Mouse (Mus musculus) neural tube, embryonic 11.5 days (tissue): ENCODE data around the gene Hdac7. TPM values are rescaled to one million over a fixed set of nuclear protein-coding genes. Genes with fewer than 3 reads are reported as not detected.

ENCODE experiments used
- ATAC-seq: fragments of 200-750 bp; cut with Nextera tagmentation; 2 replicates; pipeline ENCODE4 v1.8.0; 2017; ENCODE audit warnings: moderate number of reproducible peaks, mild to moderate bottlenecking, moderate TSS enrichment, moderate library complexity; ENCODE audit not compliant: insufficient read depth, low FRiP score, low TSS enrichment
- DNase-seq: peaks from one replicate; pipeline ENCODE4 v3.0.0-alpha.2; 2015; ENCODE audit warnings: low spot score
- H3K27ac ChIP-seq: fragments of 300-500 bp; sonication (generic); 2 replicates; pipeline ENCODE4 v1.5.1; 2014; ENCODE audit warnings: low read depth, mild to moderate bottlenecking, low read length
- H3K27me3 ChIP-seq: fragments of 300-500 bp; sonication (generic); 2 replicates; pipeline ENCODE4 v1.6.1; 2014; ENCODE audit warnings: mild to moderate bottlenecking, low read length, mixed read lengths; ENCODE audit not compliant: control insufficient read depth, insufficient read depth
- H3K36me3 ChIP-seq: fragments of 300-500 bp; sonication (generic); 2 replicates; pipeline ENCODE4 v1.6.1; 2014; ENCODE audit warnings: mild to moderate bottlenecking, low read length, moderate library complexity, mixed read lengths; ENCODE audit not compliant: control insufficient read depth, insufficient read depth
- H3K4me1 ChIP-seq: fragments of 300-500 bp; sonication (generic); 2 replicates; pipeline ENCODE4 v1.6.1; 2014; ENCODE audit warnings: low read length, mixed read lengths; ENCODE audit not compliant: control insufficient read depth, insufficient read depth
- H3K4me2 ChIP-seq: fragments of 300-500 bp; sonication (generic); 2 replicates; pipeline ENCODE4 v1.6.1; 2014; ENCODE audit warnings: low read depth, mild to moderate bottlenecking, moderate library complexity
- H3K4me3 ChIP-seq: fragments of 300-500 bp; sonication (generic); 2 replicates; pipeline ENCODE4 v1.5.1; 2014; ENCODE audit warnings: low read depth, low read length
- H3K9ac ChIP-seq: fragments of 300-500 bp; sonication (generic); 2 replicates; pipeline ENCODE4 v1.6.1; 2014; ENCODE audit warnings: mild to moderate bottlenecking, low read length
- H3K9me3 ChIP-seq: fragments of 300-500 bp; sonication (generic); 2 replicates; pipeline ENCODE4 v1.6.1; 2016; ENCODE audit warnings: low read length; ENCODE audit not compliant: control insufficient read depth
- WGBS: fragments of 180-500 bp; shearing (Covaris S2); extraction: QIAGEN DNeasy Blood & Tissue Kit; methylation state at CpG from one replicate; pipeline ENCODE4 v1.1.7; 2014; 5-methylcytosine and 5-hydroxymethylcytosine counted together
- polyA plus RNA-seq: library from polyadenylated mRNA; unstranded; fragments of >200 nt; fragmentation: Nextera tagmentation; extraction: Ambion mirVana; gene quantifications from 2 replicates; pipeline ENCODE4 v1.2.1, GENCODE M21; 2014

The Hdac7 gene
- polyA plus RNA-seq, 1 experiment from 2014 or later, result 21.0 TPM

DNA sequence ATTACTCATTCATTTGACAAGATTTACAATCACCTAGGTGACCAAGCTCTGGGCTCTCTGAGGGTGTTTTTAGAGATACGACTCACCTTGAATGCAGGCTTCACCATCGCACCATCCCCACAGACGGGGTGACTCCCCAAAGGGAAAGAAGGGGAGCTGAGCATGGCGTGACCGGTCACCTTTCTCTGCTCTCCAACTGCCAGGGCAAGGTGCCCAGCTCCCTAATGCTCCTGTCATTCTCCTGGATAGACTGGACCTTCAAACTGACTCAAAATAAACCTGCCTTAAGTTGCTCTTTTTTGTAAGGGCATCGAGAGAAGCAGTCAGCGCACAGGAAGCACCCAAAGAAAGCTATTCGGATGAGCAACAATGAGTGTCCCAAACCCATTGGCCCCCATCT, 74.0 kb downstream of the Hdac7 start:
- H3K36me3 ChIP-seq, result no peaks in the 10 kb centered on the region
- no peak overlapping the region for H3K9ac ChIP-seq
- peaks cover 11% of the 10 kb centered on the region; the same call in 1 of the 2 replicates for H3K27me3 ChIP-seq
- H3K9me3 ChIP-seq, result no peaks in the 10 kb centered on the region
- WGBS, result 81% methylated on average over 8 of the region's 8 CpGs
- H3K4me2 ChIP-seq, result no peak overlapping the region
- DNase-seq (no peak), ATAC-seq (no peak)
- H3K4me1 ChIP-seq, result peaks cover 24% of the 10 kb centered on the region
- H3K27ac ChIP-seq, result no peak overlapping the region
- no peak overlapping the region for H3K4me3 ChIP-seq

DNA sequence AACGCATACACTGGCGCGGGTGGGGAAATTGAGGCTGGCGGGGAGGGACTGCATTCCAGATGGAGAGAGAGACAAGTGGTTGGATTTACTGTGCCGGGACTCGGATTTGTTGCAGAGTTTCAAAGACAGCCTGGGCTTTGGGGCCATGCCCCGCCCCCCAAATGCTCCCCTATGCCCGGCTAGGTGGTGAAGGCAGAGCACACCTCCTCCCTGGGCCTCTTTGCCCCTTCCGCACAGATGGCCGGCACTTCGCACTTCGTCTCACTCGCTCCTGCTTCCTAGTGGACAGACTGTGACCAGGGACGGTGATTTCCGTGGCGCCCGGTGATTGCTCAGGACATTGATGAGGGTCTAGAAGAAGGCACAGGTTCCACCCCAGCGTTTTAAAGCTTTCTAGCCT, 76.1 kb downstream of the Hdac7 start:
- ATAC-seq, result 0 out of 2 replicates have a peak, but pooled peaks have one; percentile 7
- peak; percentile 41 for DNase-seq
- H3K36me3 ChIP-seq, result no peaks in the 10 kb centered on the region
- peaks cover 27% of the 10 kb centered on the region for H3K4me1 ChIP-seq
- H3K4me2 ChIP-seq, result peak overlapping the region; percentile 89
- no peaks in the 10 kb centered on the region for H3K9me3 ChIP-seq
- WGBS, result under 1% methylated on average over 18 of the region's 18 CpGs
- peak overlapping the region; percentile 51 for H3K9ac ChIP-seq
- H3K27me3 ChIP-seq, result peaks cover 13% of the 10 kb centered on the region; the same call in 1 of the 2 replicates
- peak overlapping the region; percentile 31 for H3K4me3 ChIP-seq
- H3K27ac ChIP-seq, result no peak overlapping the region

DNA sequence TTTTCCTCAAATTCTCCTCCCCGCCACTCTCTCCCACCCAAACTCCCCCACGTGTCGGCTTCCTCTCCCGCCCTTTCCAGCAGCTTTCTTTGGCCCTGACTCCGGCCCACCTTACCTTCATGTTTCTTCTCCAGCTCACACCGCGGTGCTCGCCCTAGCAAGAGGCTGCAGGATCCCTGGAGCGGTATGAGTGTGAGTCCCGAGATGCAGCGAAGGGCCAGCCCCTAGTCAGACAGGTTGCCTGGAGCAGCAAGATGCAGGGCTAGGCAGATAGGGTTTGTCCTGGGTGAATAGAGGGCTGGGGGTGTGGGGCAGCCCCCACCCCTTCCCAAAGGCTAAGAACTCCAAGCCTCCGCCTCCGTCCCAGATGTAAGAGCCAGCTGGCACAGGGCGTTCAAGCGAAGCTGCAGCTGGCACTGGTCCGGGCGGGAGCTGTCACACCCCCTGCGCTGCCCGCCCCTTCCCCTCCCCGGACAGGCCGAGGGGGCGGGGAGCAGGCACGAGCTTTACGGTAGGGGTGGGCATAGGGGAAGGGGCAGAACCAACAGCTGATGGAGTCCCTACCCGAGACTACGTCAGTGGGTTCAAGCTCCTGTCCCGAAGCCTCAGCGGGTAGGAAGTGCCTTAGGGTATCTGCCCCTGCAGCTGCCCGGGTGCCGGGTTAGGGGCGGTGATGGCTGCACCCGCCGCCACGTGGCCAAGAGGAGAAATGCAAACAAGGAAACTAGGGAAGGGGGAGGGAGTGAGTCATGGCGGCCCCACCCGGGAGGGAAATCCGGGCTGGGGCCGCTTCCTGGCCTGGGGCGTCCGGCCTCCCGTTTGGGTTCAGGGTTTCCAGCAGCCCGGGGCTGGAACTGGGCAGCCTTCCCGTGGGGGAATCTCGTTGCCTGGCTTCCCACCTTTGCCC, 76.8 kb downstream of the Hdac7 start, which contains the start of gene Rapgef3:
Rapgef3 (minus strand) TSS at position 693 of the 907 bp plus-strand sequence.
- peak within 1 kb of the TSS; percentile 2; the same call in 1 of the 2 replicates for H3K27ac ChIP-seq
- peak; percentile 82 for DNase-seq
- ATAC-seq, result peak; percentile 84
- H3K4me2 ChIP-seq, result peak within 1 kb of the TSS; percentile 89
- no peaks in the 10 kb centered on the region for H3K36me3 ChIP-seq
- 1% methylated on average over 40 of the region's 44 CpGs for WGBS
- peak within 1 kb of the TSS; percentile 51 for H3K9ac ChIP-seq
- peaks cover 13% of the 10 kb centered on the region; the same call in 1 of the 2 replicates for H3K27me3 ChIP-seq
- H3K9me3 ChIP-seq, result no peaks in the 10 kb centered on the region
- peak within 1 kb of the TSS; percentile 31 for H3K4me3 ChIP-seq
- H3K4me1 ChIP-seq, result peaks cover 27% of the 10 kb centered on the region

DNA sequence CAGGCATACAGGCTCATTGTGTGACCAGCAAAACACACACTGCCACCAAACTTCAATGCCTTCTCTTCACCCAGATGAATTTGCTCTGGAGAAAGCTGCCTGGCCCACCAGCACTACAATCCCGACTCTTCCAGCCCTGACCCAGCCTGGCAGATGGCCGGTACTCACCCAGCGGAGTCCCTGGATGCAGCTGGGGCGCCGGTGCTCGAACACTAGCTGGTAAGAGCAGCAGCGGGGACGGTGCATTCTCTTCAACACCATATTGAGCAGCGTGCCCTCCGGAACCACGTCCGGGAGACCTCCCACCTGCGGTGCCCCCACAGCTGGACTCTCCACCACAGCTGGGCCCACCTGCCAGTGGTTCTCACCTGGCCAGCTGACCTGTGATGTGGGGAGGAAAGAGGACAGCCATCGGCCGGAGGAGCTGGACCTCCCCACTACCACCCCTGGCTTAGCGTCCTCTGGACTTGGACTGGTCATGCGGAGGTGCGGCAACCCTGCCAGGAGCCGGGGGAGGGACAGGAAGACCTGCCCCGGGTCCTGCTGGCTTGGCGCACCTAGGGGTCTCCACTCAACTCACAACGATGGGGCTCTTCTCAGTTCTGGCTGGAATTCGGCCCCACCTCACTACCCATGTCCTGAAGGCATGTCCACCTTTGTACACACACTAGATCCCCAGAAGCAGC, 77.6 kb downstream of the Hdac7 start:
- 0 out of 2 replicates have a peak overlapping the region, but pooled peaks have one; percentile 51 for H3K9ac ChIP-seq
- no peaks in the 10 kb centered on the region for H3K9me3 ChIP-seq
- H3K4me1 ChIP-seq, result peaks cover 27% of the 10 kb centered on the region
- peaks cover 13% of the 10 kb centered on the region; the same call in 1 of the 2 replicates for H3K27me3 ChIP-seq
- WGBS, result 4% methylated on average over 23 of the region's 23 CpGs
- H3K36me3 ChIP-seq, result no peaks in the 10 kb centered on the region
- DNase-seq, result no peak
- peak overlapping the region; percentile 89 for H3K4me2 ChIP-seq
- 0 out of 2 replicates have a peak, but pooled peaks have one; percentile 28 for ATAC-seq
- H3K4me3 ChIP-seq, result peak overlapping the region; percentile 31
- H3K27ac ChIP-seq, result peak overlapping the region; percentile 2; the same call in 1 of the 2 replicates

DNA sequence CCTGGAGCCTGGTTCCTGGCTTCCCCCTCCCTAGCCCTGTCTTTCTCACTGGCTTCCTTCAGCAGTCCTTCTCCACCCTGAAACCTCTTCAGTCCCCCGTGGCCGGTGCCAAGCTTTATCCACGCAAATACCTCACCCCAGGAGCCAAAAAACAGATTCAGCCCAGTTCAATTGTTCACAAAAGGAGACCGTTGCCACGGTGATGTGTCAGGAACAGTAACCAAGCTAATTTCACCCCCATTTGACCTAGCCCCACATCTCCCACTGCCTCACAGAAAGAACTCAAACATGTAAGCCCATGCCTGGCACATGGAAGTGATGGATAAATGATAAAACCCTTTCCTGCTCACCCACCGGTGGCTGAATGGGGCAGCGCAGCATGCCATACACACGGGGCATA, 78.1 kb downstream of the Hdac7 start:
- no peaks in the 10 kb centered on the region for H3K9me3 ChIP-seq
- 11% methylated on average over 8 of the region's 8 CpGs for WGBS

DNA sequence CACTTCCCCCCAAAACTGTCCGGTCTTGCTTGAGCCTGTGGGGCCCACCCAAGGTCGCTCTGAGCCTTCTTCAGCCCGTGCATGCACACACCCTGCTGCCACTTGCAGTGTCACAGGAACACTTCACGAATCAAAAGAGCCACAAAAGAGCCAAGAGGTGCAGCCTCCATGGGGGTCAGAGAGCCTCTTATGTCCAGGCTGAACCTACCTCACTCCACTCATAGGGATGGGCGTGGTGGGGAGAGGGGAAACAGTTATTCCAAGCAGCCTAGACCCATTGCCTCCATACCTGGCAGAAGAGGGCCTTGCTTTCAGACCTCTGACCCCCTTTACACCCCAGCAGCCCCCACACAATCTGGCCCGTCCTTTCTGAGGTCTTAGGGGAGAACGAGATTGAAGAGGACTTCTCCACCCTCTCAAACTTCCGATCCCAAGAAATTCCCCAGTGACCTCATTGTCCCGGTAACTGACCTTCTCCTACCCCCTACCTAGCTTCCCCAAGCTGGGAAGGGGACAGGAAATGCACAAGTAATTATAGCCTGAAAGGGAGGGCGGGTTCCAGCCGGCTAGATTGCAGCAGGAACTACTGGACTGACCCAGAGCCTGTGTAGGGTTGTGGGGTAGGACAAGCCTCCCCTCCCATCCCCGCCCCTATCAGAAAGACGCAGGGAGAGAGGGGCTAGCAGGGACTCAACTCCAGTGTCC, 79.1 kb downstream of the Hdac7 start:
- DNase-seq (no peak), ATAC-seq (no peak)
- H3K36me3 ChIP-seq, result no peaks in the 10 kb centered on the region
- WGBS, result 31% methylated on average over 13 of the region's 13 CpGs
- no peaks in the 10 kb centered on the region for H3K9me3 ChIP-seq
- H3K27ac ChIP-seq, result no peak overlapping the region
- H3K4me3 ChIP-seq, result no peak overlapping the region
- H3K4me2 ChIP-seq, result peak overlapping the region; percentile 89
- no peak overlapping the region; the same call in 1 of the 2 replicates for H3K9ac ChIP-seq
- peaks cover 27% of the 10 kb centered on the region for H3K4me1 ChIP-seq
- H3K27me3 ChIP-seq, result peaks cover 13% of the 10 kb centered on the region; the same call in 1 of the 2 replicates

More for the DNA sequence above, 78.1 kb downstream of the Hdac7 start:
- Histone ChIP-seq H3K27me3 (peaks cover 13% of the 10 kb centered on the region; the same call in 1 of the 2 replicates), H3K36me3 (no peaks in the 10 kb centered on the region), H3K4me2 (peak overlapping the region; percentile 89), H3K4me3 (peak overlapping the region; percentile 31; the same call in 1 of the 2 replicates), H3K4me1 (peaks cover 27% of the 10 kb centered on the region), H3K27ac (peak overlapping the region; percentile 2; the same call in 1 of the 2 replicates), H3K9ac (no peak overlapping the region)
- peak; percentile 27; the same call in 1 of the 2 replicates for ATAC-seq
- peak; percentile 65 for DNase-seq

DNA sequence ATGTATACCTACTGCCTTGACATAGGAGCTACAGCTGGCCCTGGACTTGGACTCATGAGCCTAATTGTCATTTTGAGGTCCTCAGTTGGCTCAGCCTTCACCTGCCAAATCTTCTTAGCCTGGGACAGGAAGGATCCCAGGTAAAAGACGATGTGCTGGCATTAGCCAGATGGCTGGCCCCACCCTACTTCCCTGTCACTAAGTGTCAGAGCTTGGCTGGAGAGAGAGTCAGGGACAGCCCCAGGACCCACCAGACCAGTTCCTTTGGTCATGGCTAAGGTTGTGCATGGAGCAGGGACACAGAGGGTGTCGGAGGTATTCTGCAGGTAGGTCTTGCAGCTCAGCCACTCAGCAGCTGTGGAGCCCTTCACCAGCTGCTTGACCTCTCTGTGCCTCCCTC, 79.8 kb downstream of the Hdac7 start:
- Histone ChIP-seq H3K27me3 (peaks cover 13% of the 10 kb centered on the region; the same call in 1 of the 2 replicates), H3K27ac (no peak overlapping the region), H3K9me3 (no peaks in the 10 kb centered on the region), H3K9ac (no peak overlapping the region; the same call in 1 of the 2 replicates), H3K4me2 (no peak overlapping the region), H3K4me3 (no peak overlapping the region), H3K36me3 (no peaks in the 10 kb centered on the region), H3K4me1 (peaks cover 27% of the 10 kb centered on the region)
- DNase-seq (no peak), ATAC-seq (no peak)
- WGBS, result 79% methylated on average over 2 of the region's 2 CpGs
